Comparison of ENCODE assay signal across 19 mouse cellular contexts in the genomic region with DNA sequence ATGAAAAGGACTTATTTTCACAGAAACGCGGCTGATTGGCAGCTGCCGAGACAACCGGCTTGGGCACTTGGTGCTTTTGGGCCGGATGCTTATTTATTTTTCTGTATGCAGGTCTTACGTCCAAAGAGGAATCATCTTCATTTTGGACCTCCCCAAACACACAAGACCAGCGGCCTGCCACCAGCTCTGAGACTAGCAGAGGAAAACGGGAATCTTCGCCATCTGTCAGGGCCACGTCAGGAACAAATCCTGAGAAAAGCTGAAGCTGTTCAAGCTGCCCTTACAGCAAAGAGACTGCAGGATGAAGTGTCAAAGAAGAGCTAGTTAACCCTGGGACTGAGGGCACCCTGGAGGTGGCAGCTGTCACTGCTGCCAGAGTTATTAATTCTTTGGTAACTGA. TPM values are rescaled to one million over a fixed set of nuclear protein-coding genes. Genes with fewer than 3 reads are reported as not detected.
DNase-seq lines count a peak whose midpoint lies in the region; ATAC-seq and TF ChIP-seq lines count a peak whose summit lies in the region.
"Had no signal": no experiment of that assay in that cellular context is flagged by ENCODE, and none has a peak within 500 bp of the region (broad histone marks: within the 10 kb centered on the region; RNA-seq: fewer than 3 reads in every experiment).

No protein-coding gene starts in this region.

- no peak overlapping the region for H3K4me2 ChIP-seq in hindbrain, postnatal 0 days (ENCODE audit: low read depth, low read length)
- H3K4me2 ChIP-seq in hindbrain, embryonic 12.5 days (replicated peaks), result no peak overlapping the region
- no peak overlapping the region for H3K4me2 ChIP-seq in neural tube, embryonic 13.5 days
- H3K4me2 ChIP-seq: forebrain, embryonic 15.5 days; heart, embryonic 15.5 days; limb, embryonic 15.5 days had no signal

- TF ChIP-seq CTCF in hindbrain, postnatal 0 days (IDR thresholded peaks at IDR 0.05; ENCODE audit: low read depth), result 0 out of 2 replicates have a peak, but pooled peaks have one; percentile 5

- H3K36me3 ChIP-seq in hindbrain, postnatal 0 days (ENCODE audit: insufficient read depth, low read length), result peaks cover 8% of the 10 kb centered on the region; the same call in 1 of the 2 replicates
- peaks cover 26% of the 10 kb centered on the region for H3K36me3 ChIP-seq in hindbrain, embryonic 12.5 days
- peaks cover 24% of the 10 kb centered on the region for H3K36me3 ChIP-seq in neural tube, embryonic 13.5 days

- H3K4me3 ChIP-seq in hindbrain, postnatal 0 days (ENCODE audit: low read length), result no peak overlapping the region
- H3K4me3 ChIP-seq in hindbrain, embryonic 12.5 days, result no peak overlapping the region
- H3K4me3 ChIP-seq in neural tube, embryonic 13.5 days, result no peak overlapping the region
- H3K4me3 ChIP-seq: forebrain, embryonic 15.5 days; heart, embryonic 15.5 days; limb, embryonic 15.5 days had no signal

- peak overlapping the region; percentile 58; the same call in 1 of the 2 replicates for H3K27ac ChIP-seq in hindbrain, postnatal 0 days
- no peak overlapping the region for H3K27ac ChIP-seq in hindbrain, embryonic 12.5 days
- H3K27ac ChIP-seq in neural tube, embryonic 13.5 days (replicated peaks), result 0 out of 2 replicates have a peak overlapping the region, but pooled peaks have one; percentile 23
- H3K27ac ChIP-seq: forebrain, embryonic 15.5 days; heart, embryonic 15.5 days; limb, embryonic 15.5 days had no signal

- ATAC-seq in cerebellum, adult (ENCODE audit: insufficient number of reproducible peaks, low FRiP score, low TSS enrichment), result no peak
- ATAC-seq in hindbrain, postnatal 0 days, result no peak
- no peak for ATAC-seq in hindbrain, embryonic 12.5 days (ENCODE audit: low FRiP score)
- no peak for ATAC-seq in neural tube, embryonic 13.5 days (ENCODE audit: low read depth)
- ATAC-seq: forebrain, embryonic 15.5 days had no signal

- peaks cover 11% of the 10 kb centered on the region for H3K4me1 ChIP-seq in hindbrain, postnatal 0 days (ENCODE audit: insufficient read depth, low read length)
- no peaks in the 10 kb centered on the region for H3K4me1 ChIP-seq in hindbrain, embryonic 12.5 days
- H3K4me1 ChIP-seq in neural tube, embryonic 13.5 days (replicated peaks), result peaks cover 34% of the 10 kb centered on the region

- H3K9me3 ChIP-seq in hindbrain, postnatal 0 days (ENCODE audit: low read length), result no peaks in the 10 kb centered on the region
- no peaks in the 10 kb centered on the region for H3K9me3 ChIP-seq in hindbrain, embryonic 12.5 days (replicated peaks)
- no peaks in the 10 kb centered on the region for H3K9me3 ChIP-seq in neural tube, embryonic 13.5 days
- H3K9me3 ChIP-seq: forebrain, embryonic 15.5 days; heart, embryonic 15.5 days; limb, embryonic 15.5 days had no signal

- H3K9ac ChIP-seq in hindbrain, postnatal 0 days (replicated peaks; ENCODE audit: low read length), result no peak overlapping the region
- H3K9ac ChIP-seq in hindbrain, embryonic 12.5 days, result no peak overlapping the region
- H3K9ac ChIP-seq in neural tube, embryonic 13.5 days, result no peak overlapping the region
- H3K9ac ChIP-seq: forebrain, embryonic 15.5 days; heart, embryonic 15.5 days; limb, embryonic 15.5 days had no signal

- 58% methylated on average over 10 of the region's 10 CpGs for WGBS in hindbrain, postnatal 0 days
- WGBS in hindbrain, embryonic 12.5 days, result 88% methylated on average over 10 of the region's 10 CpGs
- WGBS in neural tube, embryonic 13.5 days, result 84% methylated on average over 10 of the region's 10 CpGs

- peak; percentile 66 for DNase-seq in cerebellum, adult 9-10 months
- peak; percentile 25 for DNase-seq in hindbrain, postnatal 0 days (ENCODE audit: low spot score)
- no peak for DNase-seq in neural tube, embryonic 10.5 days (ENCODE audit: extremely low spot score, low spot score)
- peak; percentile 45 for DNase-seq in retina, postnatal 1 day
- no peak for DNase-seq in right cerebral cortex, postnatal 36 days (ENCODE audit: low spot score in 2 of 2)
- DNase-seq: adrenal gland, adult 2 months; embryo, embryonic 11 days; heart, adult 18-20 months; kidney, adult 2 months; kidney, postnatal 14 days; layer of hippocampus, adult 9-11 months; lung, postnatal 10 days; thymus, postnatal 25 days had no signal

- H3K27me3 ChIP-seq in hindbrain, postnatal 0 days (ENCODE audit: insufficient read depth, low read length), result no peaks in the 10 kb centered on the region
- no peaks in the 10 kb centered on the region for H3K27me3 ChIP-seq in hindbrain, embryonic 12.5 days
- no peaks in the 10 kb centered on the region for H3K27me3 ChIP-seq in neural tube, embryonic 13.5 days
- H3K27me3 ChIP-seq: forebrain, embryonic 15.5 days; heart, embryonic 15.5 days; limb, embryonic 15.5 days had no signal

RNA-seq across cellular contexts. Expression of gene Nkiras2, which starts 13.6 kb away (rescaled TPM):
- total RNA-seq in hindbrain, postnatal 0 days (2014; rRNA removed), result 125 and 131 TPM in 2 replicates
- polyA plus RNA-seq in hindbrain, postnatal 0 days (2015; fragmentation: Nextera tagmentation; extraction: Ambion mirVana), result 77.5 and 82.1 TPM in 2 replicates
- 101 and 109 TPM in 2 replicates for polyA plus RNA-seq in hindbrain, embryonic 12.5 days (2016; fragmentation: Nextera tagmentation; extraction: Ambion mirVana)
- polyA plus RNA-seq in neural tube, embryonic 13.5 days (2015; fragmentation: Nextera tagmentation; extraction: Ambion mirVana), result 109 and 112 TPM in 2 replicates

RNA-seq across cellular contexts. Expression of gene Dnajc7, which starts 14.5 kb away (rescaled TPM):
- 64.6 and 73.8 TPM in 2 replicates for total RNA-seq in hindbrain, postnatal 0 days (2014; rRNA removed)
- polyA plus RNA-seq in hindbrain, postnatal 0 days (2015; fragmentation: Nextera tagmentation; extraction: Ambion mirVana), result 237 and 246 TPM in 2 replicates
- 307 and 311 TPM in 2 replicates for polyA plus RNA-seq in hindbrain, embryonic 12.5 days (2016; fragmentation: Nextera tagmentation; extraction: Ambion mirVana)
- 304 and 317 TPM in 2 replicates for polyA plus RNA-seq in neural tube, embryonic 13.5 days (2015; fragmentation: Nextera tagmentation; extraction: Ambion mirVana)

RNA-seq across cellular contexts. Expression of gene Cnp, which starts 30.7 kb away (rescaled TPM):
- 95.3 and 125 TPM in 2 replicates for total RNA-seq in hindbrain, postnatal 0 days (2014; rRNA removed)
- polyA plus RNA-seq in hindbrain, postnatal 0 days (2015; fragmentation: Nextera tagmentation; extraction: Ambion mirVana), result 121 and 146 TPM in 2 replicates
- 29.1 and 29.2 TPM in 2 replicates for polyA plus RNA-seq in hindbrain, embryonic 12.5 days (2016; fragmentation: Nextera tagmentation; extraction: Ambion mirVana)
- polyA plus RNA-seq in neural tube, embryonic 13.5 days (2015; fragmentation: Nextera tagmentation; extraction: Ambion mirVana), result 46.0 and 53.2 TPM in 2 replicates

Comparison
In these comparisons a context has a peak if more than half of its experiments do, and no peak if none do; other contexts are left out.
1. DNase-seq: peak in cerebellum, adult 9-10 months (single experiment), hindbrain, postnatal 0 days (single experiment) and retina, postnatal 1 day (single experiment); none in neural tube, embryonic 10.5 days (single experiment) and right cerebral cortex, postnatal 36 days (0 of 2).